Mouse (Mus musculus) ES-E14 (cell line): Measurements from ENCODE around the gene Gm973. TPM values are rescaled to one million over a fixed set of nuclear protein-coding genes. Genes with fewer than 3 reads are reported as not detected.

Source experiments
- DNase-seq: peaks from one replicate; pipeline ENCODE4 v3.0.0-alpha.2; 2013; ENCODE audit warnings: low read depth, low spot score
- H3K27ac ChIP-seq: 2 replicates; pipeline ENCODE4 v1.5.1; 2012; ENCODE audit warnings: low read depth, mild to moderate bottlenecking, low read length, moderate library complexity, mixed read lengths; ENCODE audit not compliant: poor library complexity, insufficient read depth, severe bottlenecking
- H3K36me3 ChIP-seq: 2 replicates; pipeline ENCODE4 v1.6.1; 2012; ENCODE audit warnings: mild to moderate bottlenecking, low read length, moderate library complexity, mixed read lengths; ENCODE audit not compliant: control insufficient read depth, poor library complexity, insufficient read depth, severe bottlenecking
- H3K4me1 ChIP-seq, 2 experiments: fragments of 150-350 bp in 1 of 2; sonication (generic) in 1 of 2; 2 replicates each; pipeline ENCODE4 v1.6.1; 2012; ENCODE audit warnings: low read length in 2 of 2, mild to moderate bottlenecking in 1 of 2, mixed read lengths in 1 of 2; ENCODE audit not compliant: control insufficient read depth in 2 of 2, insufficient read depth in 2 of 2, poor library complexity in 1 of 2
- H3K4me3 ChIP-seq, 2 experiments: fragments of 150-350 bp in 1 of 2; sonication (generic) in 1 of 2; 2 replicates each; pipeline ENCODE4 v1.5.1; 2012; ENCODE audit warnings: low read length in 2 of 2, low read depth in 1 of 2, mild to moderate bottlenecking in 1 of 2, mixed read lengths in 1 of 2; ENCODE audit not compliant: insufficient read depth in 1 of 2, poor library complexity in 1 of 2, severe bottlenecking in 1 of 2
- H3K9ac ChIP-seq: 2 replicates; pipeline ENCODE4 v1.6.1; 2012; ENCODE audit warnings: low read depth, mild to moderate bottlenecking, low read length, mixed read lengths; ENCODE audit not compliant: poor library complexity, insufficient read depth, severe bottlenecking
- H3K9me3 ChIP-seq: fragments of 150-350 bp; sonication (generic); 2 replicates; pipeline ENCODE4 v1.6.1; 2012; ENCODE audit warnings: low read depth, mild to moderate bottlenecking, low read length; ENCODE audit not compliant: control insufficient read depth, insufficient read depth
- CHD2 ChIP-seq: IDR thresholded peaks from 2 replicates; pipeline ENCODE4 v1.6.1; 2014; ENCODE audit warnings: mild to moderate bottlenecking, low read depth, low read length, inconsistent platforms
- HCFC1 ChIP-seq: IDR thresholded peaks from 2 replicates; pipeline ENCODE4 v1.6.1; 2012; ENCODE audit warnings: low read length, inconsistent platforms, borderline replicate concordance; ENCODE audit not compliant: insufficient read depth
- MAFK ChIP-seq: IDR thresholded peaks from 2 replicates; pipeline ENCODE4 v1.6.1; 2014; ENCODE audit warnings: mild to moderate bottlenecking, low read depth, low read length, inconsistent platforms; ENCODE audit not compliant: insufficient read depth
- ZC3H11A ChIP-seq: IDR thresholded peaks from 2 replicates; pipeline ENCODE4 v1.6.1; 2012; ENCODE audit warnings: low read depth, mild to moderate bottlenecking, inconsistent platforms, low read length, borderline replicate concordance
- ZNF384 ChIP-seq: IDR thresholded peaks from 2 replicates; pipeline ENCODE4 v1.6.1; 2012; ENCODE audit warnings: low read depth, low read length, inconsistent platforms
- in situ Hi-C, 2 experiments: fragments of 600-800 bp; cut with MboI; formaldehyde crosslinking; loops; one replicate each; pipeline ENCODE4 v1.15.1; 2025; ENCODE audit warnings: low sequenced_read_pairs in 2 of 2, inconsistent platforms in 1 of 2; ENCODE audit not compliant: unreplicated experiment in 2 of 2
- total RNA-seq: library from RNA; depleted of rRNA; stranded (reverse); fragments of 300-350 nt; gene quantifications from 2 replicates; pipeline ENCODE4 v1.2.3, GENCODE M21; 2012

The Gm973 gene
- total RNA-seq, 1 experiment: 5.8 TPM

DNA sequence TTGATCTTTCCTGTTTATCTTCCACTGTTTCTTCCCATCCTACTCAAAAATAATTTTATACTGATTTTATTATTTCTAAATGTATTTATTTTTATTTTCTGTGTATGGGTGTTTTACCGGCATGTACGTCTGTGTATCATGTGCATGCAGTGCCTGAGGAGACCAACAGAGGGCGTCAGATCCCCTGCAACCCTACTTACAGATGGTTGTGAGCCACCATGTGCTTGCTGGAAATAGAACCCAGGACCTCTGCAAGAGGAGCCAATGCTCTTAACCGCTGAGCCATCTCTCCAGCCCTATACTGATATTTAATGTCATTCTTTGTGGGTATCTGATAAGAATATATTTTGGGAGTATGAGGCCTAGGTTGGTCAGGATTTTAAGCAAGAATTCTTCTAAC lies 93.4 kb downstream of the Gm973 start:
- TF ChIP-seq CHD2: no peak
- TF ChIP-seq ZNF384: no peak
- no peak for TF ChIP-seq ZC3H11A
- no peak for TF ChIP-seq HCFC1
- TF ChIP-seq MAFK: no peak
- Histone ChIP-seq H3K4me1 (peaks cover 2 to 21% of the 10 kb centered on the region in 2 experiments; a peak in 3 of 4 replicates), H3K4me3 (no peak overlapping the region), H3K36me3 (no peaks in the 10 kb centered on the region), H3K9me3 (no peaks in the 10 kb centered on the region), H3K9ac (no peak overlapping the region; the same call in 1 of the 2 replicates), H3K27ac (no peak overlapping the region; the same call in 1 of the 2 replicates)
- DNase-seq: peak; percentile 71
- in situ Hi-C loops: loop anchor here in 1 of 2 experiments (25.0 kb wide), 1 partner anchor 347 kb away; the partner anchor contains the start of gene Cdk15

DNA sequence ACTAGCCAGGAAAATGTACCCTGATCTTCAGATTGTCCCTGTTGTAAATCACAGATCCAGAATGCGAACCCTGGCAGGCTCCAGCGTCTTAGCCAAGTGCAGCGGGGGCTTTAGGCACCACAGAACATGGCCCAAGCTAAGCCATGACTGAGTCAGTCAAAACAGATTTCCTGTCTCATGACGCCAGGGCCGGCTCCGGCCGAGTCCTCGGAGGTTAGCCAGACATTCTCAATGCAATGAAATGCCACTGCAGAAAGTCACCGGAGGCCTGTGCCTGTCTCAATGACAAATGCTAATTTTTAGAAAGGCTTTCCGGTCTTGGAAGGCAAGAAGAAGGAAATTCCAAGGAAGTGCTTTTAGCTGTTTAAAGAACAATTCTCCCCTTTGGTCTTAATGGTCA lies 93.8 kb downstream of the Gm973 start:
- Histone ChIP-seq H3K36me3 (no peaks in the 10 kb centered on the region), H3K27ac (no peak overlapping the region), H3K9me3 (no peaks in the 10 kb centered on the region), H3K9ac (peak overlapping the region; percentile 66; the same call in 1 of the 2 replicates), H3K4me1 (peaks cover 2 to 21% of the 10 kb centered on the region in 2 experiments; a peak in 3 of 4 replicates), H3K4me3 (no peak overlapping the region)
- in situ Hi-C loops: loop anchor here in 1 of 2 experiments (25.0 kb wide), 1 partner anchor 348 kb away; the partner anchor contains the start of gene Cdk15
- DNase-seq: no peak
- TF ChIP-seq MAFK (no peak), ZNF384 (no peak), CHD2 (no peak), ZC3H11A (no peak), HCFC1 (no peak)

DNA sequence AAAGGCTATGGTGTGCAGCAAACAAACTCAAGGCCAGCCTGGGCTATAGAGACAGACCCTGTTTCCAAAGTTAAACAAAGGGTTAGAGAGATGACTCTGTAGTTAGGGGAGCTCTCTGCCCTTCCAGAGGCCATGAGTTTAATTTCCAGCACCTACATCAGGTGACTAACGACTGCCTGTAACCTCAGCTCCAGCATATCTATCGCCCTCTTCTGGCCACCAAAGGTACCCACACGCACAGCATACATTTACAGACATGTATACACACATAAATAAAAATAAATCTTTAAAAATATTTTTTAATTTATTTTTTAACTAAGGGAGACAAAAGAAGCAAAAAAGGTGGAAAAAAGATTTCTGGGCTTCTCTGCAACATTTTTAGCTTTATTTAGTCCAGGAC lies 94.9 kb downstream of the Gm973 start:
- in situ Hi-C loops: loop anchor here in 1 of 2 experiments (25.0 kb wide), 1 partner anchor 349 kb away; the partner anchor contains the start of gene Cdk15
- no peak for DNase-seq
- H3K4me1 ChIP-seq: peaks cover 2 to 21% of the 10 kb centered on the region in 2 experiments; a peak in 3 of 4 replicates
- no peak overlapping the region for H3K9ac ChIP-seq
- TF ChIP-seq CHD2 (no peak), ZNF384 (no peak), HCFC1 (no peak), MAFK (no peak), ZC3H11A (no peak)
- H3K27ac ChIP-seq: peak overlapping the region; percentile 33; the same call in 1 of the 2 replicates
- H3K4me3 ChIP-seq: no peak overlapping the region
- no peaks in the 10 kb centered on the region for H3K9me3 ChIP-seq
- H3K36me3 ChIP-seq: no peaks in the 10 kb centered on the region

DNA sequence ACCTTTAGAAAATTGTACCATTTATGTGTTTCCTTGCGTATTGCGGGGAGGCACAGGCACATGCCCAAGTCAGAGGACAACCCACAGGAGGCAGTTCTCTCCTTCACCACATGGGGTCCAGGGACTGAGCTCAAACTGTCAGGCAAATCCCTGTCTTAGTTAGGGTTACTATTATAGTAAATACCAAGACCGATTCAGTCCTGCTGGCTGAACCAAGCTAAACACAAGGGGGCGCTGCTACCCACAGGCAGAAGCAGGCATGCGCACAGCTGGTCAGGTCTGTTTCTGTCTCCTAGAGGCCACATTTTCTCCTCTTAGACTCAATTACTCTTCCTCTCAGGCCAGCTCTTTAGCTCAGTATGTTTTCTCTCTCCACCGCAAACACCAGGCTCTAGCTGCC lies 97.7 kb downstream of the Gm973 start:
- Histone ChIP-seq H3K36me3 (no peaks in the 10 kb centered on the region), H3K4me3 (no peak overlapping the region), H3K9me3 (no peaks in the 10 kb centered on the region), H3K27ac (no peak overlapping the region; the same call in 1 of the 2 replicates), H3K9ac (peak overlapping the region; percentile 63; the same call in 1 of the 2 replicates), H3K4me1 (peaks cover 2 to 14% of the 10 kb centered on the region in 2 experiments; a peak in 2 of 4 replicates)
- in situ Hi-C loops: loop anchor here in 1 of 2 experiments (25.0 kb wide), 1 partner anchor 351 kb away; the partner anchor contains the start of gene Cdk15
- TF ChIP-seq CHD2 (no peak), HCFC1 (no peak), MAFK (no peak), ZNF384 (no peak), ZC3H11A (no peak)
- peak; percentile 92 for DNase-seq

DNA sequence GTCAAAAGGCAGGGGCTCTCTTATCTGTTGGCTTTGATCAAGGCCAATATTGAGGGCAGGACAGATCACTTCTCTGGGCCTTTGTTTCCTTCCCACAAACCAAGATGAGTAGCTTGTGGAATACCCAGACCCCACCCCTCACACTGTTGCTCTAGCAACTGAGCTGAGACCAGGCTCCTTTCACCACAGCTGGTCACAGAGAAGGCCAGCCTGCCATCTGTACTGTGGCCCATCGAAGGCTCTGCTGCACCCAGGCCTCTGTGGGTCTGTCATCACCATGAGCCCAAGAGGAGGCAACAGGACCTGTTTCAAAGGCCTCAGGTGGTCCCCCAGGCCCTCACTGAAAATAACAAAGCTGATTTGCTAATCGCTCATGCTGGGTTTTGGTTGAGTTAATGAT lies 99.0 kb downstream of the Gm973 start:
- in situ Hi-C loops: loop anchor here in 1 of 2 experiments (25.0 kb wide), 1 partner anchor 353 kb away; the partner anchor contains the start of gene Cdk15
- H3K9me3 ChIP-seq: no peaks in the 10 kb centered on the region
- no peak overlapping the region for H3K4me3 ChIP-seq
- H3K36me3 ChIP-seq: no peaks in the 10 kb centered on the region
- H3K9ac ChIP-seq: no peak overlapping the region
- peaks cover 2 to 10% of the 10 kb centered on the region in 2 experiments; a peak in 2 of 4 replicates for H3K4me1 ChIP-seq
- no peak overlapping the region for H3K27ac ChIP-seq
- no peak for DNase-seq
- TF ChIP-seq HCFC1 (no peak), CHD2 (no peak), ZC3H11A (no peak), ZNF384 (no peak), MAFK (no peak)
